Mouse (Mus musculus): ENCODE data around the gene Mapkapk2. TPM values are rescaled to one million over a fixed set of nuclear protein-coding genes. Genes with fewer than 3 reads are reported as not detected.
A peak's percentile ranks its signal among the peaks of the same experiment; 100 is the strongest.

Gene Mapkapk2
- polyA plus RNA-seq, 1 experiment: 283 TPM

GRCm38 (mm10) chr1:131045723-131046355 lies 51.8 kb downstream of the Mapkapk2 start:
- peaks cover 21% of the 10 kb centered on the region for H3K4me1 ChIP-seq (ENCODE audit: control insufficient read depth, insufficient read depth, low read length)
- no peak for TF ChIP-seq POLR2A (IDR thresholded peaks at IDR 0.05; ENCODE audit: borderline replicate concordance, low read depth, low read length)
- no peak for TF ChIP-seq CTCF (IDR thresholded peaks at IDR 0.05; ENCODE audit: low read depth, low read length)
- H3K27ac ChIP-seq (ENCODE audit: insufficient read depth, low read depth, low read length): no peak overlapping the region
- H3K4me3 ChIP-seq (ENCODE audit: insufficient read depth, low read length): no peak overlapping the region

GRCm38 (mm10) chr1:131043636-131044035 lies 54.0 kb downstream of the Mapkapk2 start:
- Histone ChIP-seq H3K27ac (ENCODE audit: insufficient read depth, low read depth, low read length) (no peak overlapping the region), H3K4me3 (ENCODE audit: insufficient read depth, low read length) (no peak overlapping the region), H3K4me1 (ENCODE audit: control insufficient read depth, insufficient read depth, low read length) (peaks cover 28% of the 10 kb centered on the region)
- TF ChIP-seq CTCF (IDR thresholded peaks at IDR 0.05; ENCODE audit: low read depth, low read length): no peak
- TF ChIP-seq POLR2A (IDR thresholded peaks at IDR 0.05; ENCODE audit: borderline replicate concordance, low read depth, low read length): no peak

DNA sequence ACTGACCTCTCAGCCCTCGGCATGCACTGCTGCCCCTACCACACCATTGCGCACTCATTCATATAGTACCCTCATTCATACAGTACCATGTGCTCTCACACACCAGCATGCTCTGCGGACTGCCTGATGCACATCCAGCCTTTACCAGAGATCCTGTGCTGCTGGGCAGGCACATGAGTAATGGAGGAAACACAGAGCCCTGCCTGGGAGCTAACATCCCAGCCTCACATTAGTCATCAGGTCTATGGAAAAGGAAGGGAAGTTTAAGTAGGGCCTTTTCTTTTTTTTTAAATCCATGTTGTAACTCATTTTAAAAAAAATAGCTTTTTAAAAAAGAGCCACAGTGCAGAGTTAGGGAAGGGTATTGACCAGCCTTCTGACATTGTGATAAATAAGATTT lies 54.9 kb downstream of the Mapkapk2 start:
- TF ChIP-seq CTCF (IDR thresholded peaks at IDR 0.05; ENCODE audit: low read depth, low read length): no peak
- no peak for TF ChIP-seq POLR2A (IDR thresholded peaks at IDR 0.05; ENCODE audit: borderline replicate concordance, low read depth, low read length)
- Histone ChIP-seq H3K4me1 (ENCODE audit: control insufficient read depth, insufficient read depth, low read length) (peaks cover 36% of the 10 kb centered on the region), H3K27ac (ENCODE audit: insufficient read depth, low read depth, low read length) (no peak overlapping the region), H3K4me3 (ENCODE audit: insufficient read depth, low read length) (no peak overlapping the region)

DNA sequence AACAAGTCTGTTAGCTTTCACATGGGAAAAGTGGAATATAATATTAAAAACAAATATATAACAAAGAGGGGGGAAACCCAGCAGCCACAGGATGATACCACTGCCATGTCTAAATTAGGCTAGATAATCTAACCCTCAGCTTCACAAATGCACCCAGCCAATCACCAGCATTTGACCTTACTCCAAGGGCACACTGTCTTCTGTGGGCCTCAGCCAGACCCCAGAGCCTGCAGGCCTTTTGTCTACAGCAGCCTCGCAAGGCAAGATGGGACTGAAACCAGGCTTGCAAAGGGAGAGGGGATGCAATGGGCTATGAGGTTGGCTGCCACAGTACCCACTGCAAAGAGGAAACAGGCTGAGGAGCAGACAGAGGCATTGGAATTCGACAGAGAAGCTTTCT lies 55.4 kb downstream of the Mapkapk2 start:
- no peak overlapping the region for H3K27ac ChIP-seq (ENCODE audit: insufficient read depth, low read depth, low read length)
- TF ChIP-seq POLR2A (IDR thresholded peaks at IDR 0.05; ENCODE audit: borderline replicate concordance, low read depth, low read length) (no peak), CTCF (IDR thresholded peaks at IDR 0.05; ENCODE audit: low read depth, low read length) (no peak)
- peaks cover 36% of the 10 kb centered on the region for H3K4me1 ChIP-seq (ENCODE audit: control insufficient read depth, insufficient read depth, low read length)
- no peak overlapping the region for H3K4me3 ChIP-seq (ENCODE audit: insufficient read depth, low read length)

GRCm38 (mm10) chr1:131039479-131039878 lies 58.1 kb downstream of the Mapkapk2 start:
- Histone ChIP-seq H3K4me3 (ENCODE audit: insufficient read depth, low read length) (no peak overlapping the region), H3K27ac (ENCODE audit: insufficient read depth, low read depth, low read length) (no peak overlapping the region), H3K4me1 (ENCODE audit: control insufficient read depth, insufficient read depth, low read length) (peaks cover 36% of the 10 kb centered on the region)
- no peak for TF ChIP-seq CTCF (IDR thresholded peaks at IDR 0.05; ENCODE audit: low read depth, low read length)
- TF ChIP-seq POLR2A (IDR thresholded peaks at IDR 0.05; ENCODE audit: borderline replicate concordance, low read depth, low read length): no peak

GRCm38 (mm10) chr1:131038415-131039017 lies 59.1 kb downstream of the Mapkapk2 start:
- Histone ChIP-seq H3K4me1 (ENCODE audit: control insufficient read depth, insufficient read depth, low read length) (peaks cover 38% of the 10 kb centered on the region), H3K4me3 (ENCODE audit: insufficient read depth, low read length) (0 out of 2 replicates have a peak overlapping the region, but pooled peaks have one; percentile 6), H3K27ac (ENCODE audit: insufficient read depth, low read depth, low read length) (no peak overlapping the region)
- TF ChIP-seq POLR2A (IDR thresholded peaks at IDR 0.05; ENCODE audit: borderline replicate concordance, low read depth, low read length) (no peak), CTCF (IDR thresholded peaks at IDR 0.05; ENCODE audit: low read depth, low read length) (no peak)

GRCm38 (mm10) chr1:131038001-131038400 lies 59.6 kb downstream of the Mapkapk2 start:
- no peak for TF ChIP-seq POLR2A (IDR thresholded peaks at IDR 0.05; ENCODE audit: borderline replicate concordance, low read depth, low read length)
- Histone ChIP-seq H3K4me1 (ENCODE audit: control insufficient read depth, insufficient read depth, low read length) (peaks cover 36% of the 10 kb centered on the region), H3K4me3 (ENCODE audit: insufficient read depth, low read length) (peak overlapping the region; percentile 6; the same call in 1 of the 2 replicates), H3K27ac (ENCODE audit: insufficient read depth, low read depth, low read length) (no peak overlapping the region)

DNA sequence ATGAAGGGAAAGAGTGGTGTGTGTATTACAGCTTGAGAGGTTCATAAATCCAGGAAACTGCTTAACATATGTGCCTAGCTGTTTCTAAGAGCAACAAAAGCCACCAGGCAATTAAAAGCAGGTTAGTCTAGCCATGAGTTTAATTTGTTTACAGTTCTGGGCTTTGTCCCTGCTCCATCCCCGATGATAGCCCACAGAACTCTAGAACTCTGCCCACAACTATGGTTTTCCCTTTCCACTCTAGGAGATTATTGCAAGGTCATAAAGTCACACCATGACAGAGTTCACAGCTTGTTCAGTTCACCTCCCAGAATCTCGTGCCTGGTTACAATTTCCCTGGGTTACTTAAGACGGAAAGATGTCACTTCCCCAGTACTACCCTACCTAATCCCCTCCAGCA lies 66.4 kb downstream of the Mapkapk2 start:
- H3K4me1 ChIP-seq (ENCODE audit: control insufficient read depth, insufficient read depth, low read length): peaks cover 4% of the 10 kb centered on the region

DNA sequence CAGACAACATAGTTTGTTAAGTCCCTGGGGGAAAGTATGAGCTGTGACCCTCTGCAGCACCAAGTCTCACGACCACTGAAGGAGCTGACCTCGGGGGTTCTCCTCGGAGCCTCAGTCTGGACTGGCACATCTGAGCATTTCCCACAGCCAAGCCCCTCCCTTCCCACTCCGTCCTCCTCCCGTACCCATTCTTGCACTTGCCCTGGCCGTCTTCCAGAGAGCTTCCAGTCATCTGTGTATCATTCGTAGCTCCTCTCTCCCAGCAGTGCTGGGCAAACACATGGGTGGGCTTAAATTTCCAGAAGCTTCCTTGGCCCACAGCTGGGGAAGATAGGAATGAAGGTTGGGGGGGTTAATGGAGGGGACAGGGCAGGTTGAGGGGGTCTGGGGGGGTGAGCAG lies 67.4 kb downstream of the Mapkapk2 start:
- Histone ChIP-seq H3K4me1 (ENCODE audit: control insufficient read depth, insufficient read depth, low read length) (peaks cover 13% of the 10 kb centered on the region), H3K4me3 (ENCODE audit: insufficient read depth, low read length) (no peak overlapping the region), H3K27ac (ENCODE audit: insufficient read depth, low read depth, low read length) (no peak overlapping the region)
- TF ChIP-seq CTCF (IDR thresholded peaks at IDR 0.05; ENCODE audit: low read depth, low read length) (no peak), POLR2A (IDR thresholded peaks at IDR 0.05; ENCODE audit: borderline replicate concordance, low read depth, low read length) (no peak)

More for the DNA sequence above, 66.4 kb downstream of the Mapkapk2 start:
- Histone ChIP-seq H3K27ac (ENCODE audit: insufficient read depth, low read depth, low read length) (no peak overlapping the region), H3K4me3 (ENCODE audit: insufficient read depth, low read length) (no peak overlapping the region)
- TF ChIP-seq POLR2A (IDR thresholded peaks at IDR 0.05; ENCODE audit: borderline replicate concordance, low read depth, low read length) (no peak), CTCF (IDR thresholded peaks at IDR 0.05; ENCODE audit: low read depth, low read length) (no peak)

DNA sequence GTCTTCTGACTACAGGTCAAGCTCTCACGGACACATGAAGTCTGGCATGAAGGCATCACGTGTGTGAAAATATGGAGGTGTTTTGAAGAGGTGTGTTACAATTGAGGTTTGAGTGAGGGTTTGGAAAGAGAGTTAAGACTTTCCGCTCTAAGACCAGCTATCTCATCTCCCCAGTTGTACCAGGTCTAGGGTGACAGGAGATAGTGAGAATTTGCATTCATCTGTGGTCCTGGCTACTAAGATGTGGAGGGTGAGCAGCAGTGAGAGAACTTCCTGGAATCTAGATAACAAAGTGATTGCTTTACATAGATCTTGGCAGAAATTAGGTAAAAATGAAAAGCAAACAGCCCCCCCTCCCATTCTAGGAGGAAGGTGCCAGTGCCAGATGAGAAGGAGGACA lies 68.4 kb downstream of the Mapkapk2 start:
- no peak overlapping the region for H3K4me3 ChIP-seq (ENCODE audit: insufficient read depth, low read length)

More for the DNA sequence above, 68.4 kb downstream of the Mapkapk2 start:
- H3K27ac ChIP-seq (ENCODE audit: insufficient read depth, low read depth, low read length): no peak overlapping the region
- TF ChIP-seq POLR2A (IDR thresholded peaks at IDR 0.05; ENCODE audit: borderline replicate concordance, low read depth, low read length): no peak
- TF ChIP-seq CTCF (IDR thresholded peaks at IDR 0.05; ENCODE audit: low read depth, low read length): no peak
- peaks cover 17% of the 10 kb centered on the region for H3K4me1 ChIP-seq (ENCODE audit: control insufficient read depth, insufficient read depth, low read length)

Data from bone marrow macrophage, adult 2 months (primary cell).